Mouse (Mus musculus) testis, adult 2 months (tissue): Measurements from ENCODE around the gene Arhgap25. TPM values are rescaled to one million over a fixed set of nuclear protein-coding genes. Genes with fewer than 3 reads are reported as not detected.

ENCODE experiments used
- H3K27ac ChIP-seq: fragments of 200-500 bp; 2 replicates; pipeline ENCODE4 v1.5.1; 2012; ENCODE audit warnings: low read depth, low read length; ENCODE audit not compliant: control insufficient read depth, insufficient read depth
- H3K27me3 ChIP-seq: fragments of 200-500 bp; 2 replicates; pipeline ENCODE4 v1.6.1; 2012; ENCODE audit warnings: mild to moderate bottlenecking, low read length, moderate library complexity; ENCODE audit not compliant: control insufficient read depth, insufficient read depth
- H3K36me3 ChIP-seq: fragments of 200-500 bp; 2 replicates; pipeline ENCODE4 v1.6.1; 2012; ENCODE audit warnings: mild to moderate bottlenecking, low read length; ENCODE audit not compliant: control insufficient read depth, insufficient read depth
- H3K4me1 ChIP-seq: fragments of 200-500 bp; 2 replicates; pipeline ENCODE4 v1.6.1; 2012; ENCODE audit warnings: low read length; ENCODE audit not compliant: control insufficient read depth, insufficient read depth
- H3K4me3 ChIP-seq: fragments of 200-500 bp; 2 replicates; pipeline ENCODE4 v1.5.1; 2012; ENCODE audit warnings: low read depth, mild to moderate bottlenecking, low read length, moderate library complexity, mixed read lengths; ENCODE audit not compliant: control insufficient read depth
- CTCF ChIP-seq: fragments of 200-500 bp; IDR thresholded peaks from 2 replicates; pipeline ENCODE4 v1.5.1; 2012; ENCODE audit warnings: low read depth, mild to moderate bottlenecking, inconsistent platforms, low read length, moderate library complexity; ENCODE audit not compliant: control insufficient read depth, insufficient read depth, insufficient replicate concordance
- POLR2A ChIP-seq: fragments of 200-500 bp; IDR thresholded peaks from 2 replicates; pipeline ENCODE4 v1.6.1; 2012; ENCODE audit warnings: low read depth, mild to moderate bottlenecking, inconsistent platforms, low read length, moderate library complexity; ENCODE audit not compliant: control insufficient read depth
- polyA plus RNA-seq: library from polyadenylated mRNA; depleted of rRNA; stranded (reverse); fragments of >200 nt; gene quantifications from 2 replicates; pipeline ENCODE4 v1.2.3, GENCODE M21; 2012

Gene Arhgap25
- polyA plus RNA-seq, 1 experiment: 0.14 TPM

GRCm38 (mm10) chr6:87567686-87568593 lies 34.9 kb upstream of the Arhgap25 start:
- Histone ChIP-seq H3K36me3 (no peaks in the 10 kb centered on the region), H3K4me1 (no peaks in the 10 kb centered on the region; the same call in 1 of the 2 replicates), H3K27me3 (no peaks in the 10 kb centered on the region), H3K27ac (no peak overlapping the region; the same call in 1 of the 2 replicates), H3K4me3 (no peak overlapping the region)
- no peak for TF ChIP-seq POLR2A

- TF ChIP-seq POLR2A (no peak), CTCF (no peak)
- H3K36me3 ChIP-seq: no peaks in the 10 kb centered on the region
- no peak overlapping the region for H3K4me3 ChIP-seq
Measured at GRCm38 (mm10) chr6:87565166-87565565, 32.1 kb upstream of the Arhgap25 start.

GRCm38 (mm10) chr6:87564356-87564755 lies 31.3 kb upstream of the Arhgap25 start:
- no peaks in the 10 kb centered on the region for H3K36me3 ChIP-seq
- H3K27me3 ChIP-seq: no peaks in the 10 kb centered on the region
- no peaks in the 10 kb centered on the region; the same call in 1 of the 2 replicates for H3K4me1 ChIP-seq
- TF ChIP-seq CTCF (no peak), POLR2A (no peak)
- no peak overlapping the region for H3K27ac ChIP-seq
- H3K4me3 ChIP-seq: no peak overlapping the region

More at GRCm38 (mm10) chr6:87565166-87565565, 32.1 kb upstream of the Arhgap25 start:
- no peaks in the 10 kb centered on the region; the same call in 1 of the 2 replicates for H3K4me1 ChIP-seq
- no peak overlapping the region for H3K27ac ChIP-seq
- no peaks in the 10 kb centered on the region for H3K27me3 ChIP-seq

GRCm38 (mm10) chr6:87553724-87554123 lies 20.7 kb upstream of the Arhgap25 start:
- Histone ChIP-seq H3K27me3 (no peaks in the 10 kb centered on the region), H3K27ac (no peak overlapping the region), H3K4me3 (no peak overlapping the region), H3K4me1 (0 out of 2 replicates have a peak, but pooled peaks cover 2% of the 10 kb centered on the region), H3K36me3 (no peaks in the 10 kb centered on the region)
- TF ChIP-seq CTCF (no peak), POLR2A (no peak)

- Histone ChIP-seq H3K36me3 (no peaks in the 10 kb centered on the region), H3K4me3 (no peak overlapping the region), H3K27me3 (no peaks in the 10 kb centered on the region), H3K4me1 (no peaks in the 10 kb centered on the region), H3K27ac (no peak overlapping the region)
- TF ChIP-seq POLR2A (no peak), CTCF (no peak)
Measured at GRCm38 (mm10) chr6:87552054-87552807, 19.2 kb upstream of the Arhgap25 start.

- H3K4me1 ChIP-seq: no peaks in the 10 kb centered on the region
- H3K27ac ChIP-seq: no peak overlapping the region
- no peaks in the 10 kb centered on the region for H3K36me3 ChIP-seq
- H3K27me3 ChIP-seq: no peaks in the 10 kb centered on the region
- TF ChIP-seq POLR2A (no peak), CTCF (no peak)
- H3K4me3 ChIP-seq: no peak overlapping the region
Measured at GRCm38 (mm10) chr6:87547836-87548235, 14.8 kb upstream of the Arhgap25 start.

GRCm38 (mm10) chr6:87547431-87547830 lies 14.4 kb upstream of the Arhgap25 start:
- H3K4me1 ChIP-seq: no peaks in the 10 kb centered on the region
- H3K36me3 ChIP-seq: no peaks in the 10 kb centered on the region

More at GRCm38 (mm10) chr6:87547431-87547830, 14.4 kb upstream of the Arhgap25 start:
- no peak overlapping the region for H3K4me3 ChIP-seq
- TF ChIP-seq CTCF (no peak), POLR2A (no peak)
- no peak overlapping the region for H3K27ac ChIP-seq
- no peaks in the 10 kb centered on the region for H3K27me3 ChIP-seq
